Mouse (Mus musculus): ENCODE results near the gene Pdx1. TPM values are rescaled to one million over a fixed set of nuclear protein-coding genes. Genes with fewer than 3 reads are reported as not detected.
A peak's percentile ranks its signal among the peaks of the same experiment; 100 is the strongest.

Gene Pdx1
- not detected in 2 replicates for polyA plus RNA-seq (2015; fragmentation: Nextera tagmentation; extraction: Ambion mirVana)

GRCm38 (mm10) chr5:147269926-147270672, at the start of gene Pdx1:
Gene Pdx1 (plus strand): TSS chr5:147269959.
- 0 out of 2 replicates have a peak within 1 kb of the TSS, but pooled peaks have one; percentile 3 for H3K4me3 ChIP-seq (replicated peaks; ENCODE audit: low read depth, low read length)
- no peak for DNase-seq (ENCODE audit: low spot score)
- 2% methylated on average over 44 of the region's 44 CpGs for WGBS
- H3K27me3 ChIP-seq (ENCODE audit: insufficient read depth, low read length) = peaks cover 96% of the 10 kb centered on the region
- H3K4me1 ChIP-seq (replicated peaks; ENCODE audit: insufficient read depth, low read length) = no peaks in the 10 kb centered on the region
- TF ChIP-seq CTCF (IDR thresholded peaks at IDR 0.05; ENCODE audit: low read depth) = no peak
- ATAC-seq (replicated peaks; ENCODE audit: low FRiP score, low read depth) = no peak
- H3K36me3 ChIP-seq (ENCODE audit: insufficient read depth, low read length) = no peaks in the 10 kb centered on the region
- no peak within 1 kb of the TSS for H3K27ac ChIP-seq
- H3K9ac ChIP-seq (ENCODE audit: low read depth, low read length) = no peak within 1 kb of the TSS
- H3K4me2 ChIP-seq (ENCODE audit: low read length) = no peak within 1 kb of the TSS
- no peaks in the 10 kb centered on the region for H3K9me3 ChIP-seq (replicated peaks; ENCODE audit: low read length)

- Histone ChIP-seq H3K36me3 (ENCODE audit: insufficient read depth, low read length) (no peaks in the 10 kb centered on the region), H3K27me3 (ENCODE audit: insufficient read depth, low read length) (peaks cover 33% of the 10 kb centered on the region), H3K9me3 (replicated peaks; ENCODE audit: low read length) (no peaks in the 10 kb centered on the region), H3K4me3 (replicated peaks; ENCODE audit: low read depth, low read length) (no peak overlapping the region), H3K4me2 (ENCODE audit: low read length) (0 out of 2 replicates have a peak overlapping the region, but pooled peaks have one; percentile 7), H3K9ac (ENCODE audit: low read depth, low read length) (no peak overlapping the region), H3K27ac (no peak overlapping the region), H3K4me1 (replicated peaks; ENCODE audit: insufficient read depth, low read length) (no peaks in the 10 kb centered on the region)
- 0 out of 2 replicates have a peak, but pooled peaks have one; percentile 57 for ATAC-seq (replicated peaks; ENCODE audit: low FRiP score, low read depth)
- WGBS = 13% methylated on average over 25 of the region's 25 CpGs
- peak; percentile 81 for DNase-seq (ENCODE audit: low spot score)
- peak; percentile 92 for TF ChIP-seq CTCF (IDR thresholded peaks at IDR 0.05; ENCODE audit: low read depth)
Measured at GRCm38 (mm10) chr5:147227354-147228112, 42.2 kb upstream of the Pdx1 start.

DNA sequence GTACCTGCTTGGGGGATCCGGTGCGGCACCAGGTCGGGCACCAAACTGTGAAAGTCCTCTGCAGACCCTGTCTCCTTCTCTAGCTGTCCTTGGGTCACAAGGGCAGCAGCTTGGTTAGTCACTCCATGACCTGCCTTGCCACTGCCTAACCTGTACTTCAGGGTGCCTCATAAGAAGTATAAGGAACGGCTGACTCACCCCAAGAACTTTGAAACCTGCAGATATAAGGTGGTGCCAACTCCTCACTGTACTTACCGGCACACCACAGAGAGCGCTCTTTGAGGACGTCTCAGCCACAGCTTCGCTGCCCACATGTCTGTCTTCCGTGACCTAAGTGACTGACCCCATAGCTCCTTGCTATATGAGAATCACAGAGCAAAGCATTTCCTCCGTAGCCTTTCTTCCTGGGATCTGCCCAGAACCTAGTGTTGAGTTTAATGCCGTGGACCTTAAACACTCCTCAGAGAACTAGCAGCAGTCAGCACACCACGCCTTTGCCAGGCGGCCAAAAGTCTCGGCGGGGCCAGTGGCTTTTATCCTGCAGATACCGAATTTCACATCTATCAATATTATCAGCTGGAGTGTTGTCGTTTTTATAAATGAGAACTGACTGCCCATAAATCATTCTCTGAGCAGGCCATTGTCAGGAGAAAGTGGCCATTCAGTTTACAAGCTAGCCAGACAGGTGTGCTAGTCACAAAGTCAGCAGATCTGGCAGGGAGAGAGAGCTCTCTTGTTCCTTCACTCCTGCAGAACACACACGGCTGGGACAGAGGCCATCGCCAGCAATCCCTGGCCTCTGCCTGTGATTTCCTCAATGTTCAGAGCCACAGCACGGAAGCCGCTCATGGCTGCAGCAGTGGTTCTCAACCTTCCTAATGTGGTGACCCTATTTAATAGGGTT, 34.1 kb upstream of the Pdx1 start:
- no peaks in the 10 kb centered on the region for H3K9me3 ChIP-seq (replicated peaks; ENCODE audit: low read length)
- no peak for TF ChIP-seq CTCF (IDR thresholded peaks at IDR 0.05; ENCODE audit: low read depth)
- no peak overlapping the region for H3K9ac ChIP-seq (ENCODE audit: low read depth, low read length)
- no peaks in the 10 kb centered on the region for H3K27me3 ChIP-seq (ENCODE audit: insufficient read depth, low read length)
- 46% methylated on average over 21 of the region's 21 CpGs for WGBS
- no peak for DNase-seq (ENCODE audit: low spot score)
- H3K27ac ChIP-seq = no peak overlapping the region
- no peak overlapping the region for H3K4me2 ChIP-seq (ENCODE audit: low read length)
- H3K4me3 ChIP-seq (replicated peaks; ENCODE audit: low read depth, low read length) = no peak overlapping the region
- H3K36me3 ChIP-seq (ENCODE audit: insufficient read depth, low read length) = no peaks in the 10 kb centered on the region
- no peaks in the 10 kb centered on the region for H3K4me1 ChIP-seq (replicated peaks; ENCODE audit: insufficient read depth, low read length)
- ATAC-seq (replicated peaks; ENCODE audit: low FRiP score, low read depth) = no peak

- DNase-seq (ENCODE audit: low spot score) (no peak), ATAC-seq (replicated peaks; ENCODE audit: low FRiP score, low read depth) (no peak)
- H3K4me3 ChIP-seq (replicated peaks; ENCODE audit: low read depth, low read length) = no peak overlapping the region
- 82% methylated on average over 7 of the region's 7 CpGs for WGBS
- H3K9ac ChIP-seq (ENCODE audit: low read depth, low read length) = no peak overlapping the region
- H3K9me3 ChIP-seq (replicated peaks; ENCODE audit: low read length) = no peaks in the 10 kb centered on the region
- H3K4me2 ChIP-seq (ENCODE audit: low read length) = no peak overlapping the region
- no peaks in the 10 kb centered on the region for H3K4me1 ChIP-seq (replicated peaks; ENCODE audit: insufficient read depth, low read length)
- no peak overlapping the region for H3K27ac ChIP-seq
- no peaks in the 10 kb centered on the region for H3K36me3 ChIP-seq (ENCODE audit: insufficient read depth, low read length)
- TF ChIP-seq CTCF (IDR thresholded peaks at IDR 0.05; ENCODE audit: low read depth) = no peak
- H3K27me3 ChIP-seq (ENCODE audit: insufficient read depth, low read length) = no peaks in the 10 kb centered on the region
Measured at GRCm38 (mm10) chr5:147243908-147244307, 25.9 kb upstream of the Pdx1 start.

GRCm38 (mm10) chr5:147260189-147260588, 9.6 kb upstream of the Pdx1 start:
- peaks cover 14% of the 10 kb centered on the region for H3K27me3 ChIP-seq (ENCODE audit: insufficient read depth, low read length)
- H3K9me3 ChIP-seq (replicated peaks; ENCODE audit: low read length) = no peaks in the 10 kb centered on the region
- H3K4me2 ChIP-seq (ENCODE audit: low read length) = no peak overlapping the region
- no peaks in the 10 kb centered on the region for H3K4me1 ChIP-seq (replicated peaks; ENCODE audit: insufficient read depth, low read length)
- no peak overlapping the region for H3K9ac ChIP-seq (ENCODE audit: low read depth, low read length)
- ATAC-seq (replicated peaks; ENCODE audit: low FRiP score, low read depth) (no peak), DNase-seq (ENCODE audit: low spot score) (no peak)
- WGBS = 95% methylated on average over 1 of the region's 1 CpGs
- H3K27ac ChIP-seq = no peak overlapping the region
- H3K4me3 ChIP-seq (replicated peaks; ENCODE audit: low read depth, low read length) = no peak overlapping the region
- no peaks in the 10 kb centered on the region for H3K36me3 ChIP-seq (ENCODE audit: insufficient read depth, low read length)
- no peak for TF ChIP-seq CTCF (IDR thresholded peaks at IDR 0.05; ENCODE audit: low read depth)

DNA sequence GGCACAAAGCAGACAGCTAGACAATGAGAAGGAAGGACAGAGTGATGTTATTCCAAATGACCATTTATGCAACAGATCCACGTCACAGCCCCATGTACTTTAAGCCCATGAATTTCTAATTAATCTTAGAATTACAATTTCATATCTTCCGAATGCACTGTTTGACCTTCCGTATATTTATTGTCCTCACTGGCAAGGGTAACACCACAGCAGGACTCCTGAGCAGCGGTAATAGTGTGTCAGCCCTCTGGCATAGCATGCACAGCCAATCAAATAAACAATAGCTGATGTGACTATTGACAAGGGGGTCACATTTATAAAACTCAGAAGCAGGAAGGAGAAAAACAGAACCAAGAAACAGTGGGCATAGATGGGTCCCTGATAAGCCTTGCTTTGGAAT, 9.0 kb upstream of the Pdx1 start:
- Histone ChIP-seq H3K4me1 (replicated peaks; ENCODE audit: insufficient read depth, low read length) (no peaks in the 10 kb centered on the region), H3K27ac (no peak overlapping the region), H3K4me3 (replicated peaks; ENCODE audit: low read depth, low read length) (no peak overlapping the region), H3K9me3 (replicated peaks; ENCODE audit: low read length) (no peaks in the 10 kb centered on the region), H3K4me2 (ENCODE audit: low read length) (no peak overlapping the region), H3K27me3 (ENCODE audit: insufficient read depth, low read length) (peaks cover 20% of the 10 kb centered on the region), H3K36me3 (ENCODE audit: insufficient read depth, low read length) (no peaks in the 10 kb centered on the region), H3K9ac (ENCODE audit: low read depth, low read length) (no peak overlapping the region)
- ATAC-seq (replicated peaks; ENCODE audit: low FRiP score, low read depth) (no peak), DNase-seq (ENCODE audit: low spot score) (no peak)
- TF ChIP-seq CTCF (IDR thresholded peaks at IDR 0.05; ENCODE audit: low read depth) = no peak
- 80% methylated on average over 4 of the region's 4 CpGs for WGBS
